Mouse (Mus musculus) liver, postnatal 0 days (tissue): ENCODE measurements at regions not wholly inside any gene's neighbourhood (a gene's known extent, or its start where the extent isn't known, plus 50 kb on each side); places are given as distances from the start of the nearest gene placed in this dataset.

Experiments
- CTCF ChIP-seq: sonication (generic); IDR thresholded peaks from 2 replicates; pipeline ENCODE4 v1.5.1; 2016; ENCODE audit warnings: antibody characterized with exemption, low read depth
- EP300 ChIP-seq: IDR thresholded peaks from 2 replicates; pipeline ENCODE4 v1.6.1; 2016; ENCODE audit warnings: antibody characterized with exemption, low read depth, mild to moderate bottlenecking

GRCm38 (mm10) chr17:79504209-79504608 is 107.5 kb upstream of the Rmdn2 start:
- TF ChIP-seq CTCF (no peak), EP300 (no peak)
